Comparison of ENCODE assay signal across 29 mouse cellular contexts in genomic region chr10:18337725-18338124, GRCm38 (mm10). TPM values are rescaled to one million over a fixed set of nuclear protein-coding genes. Genes with fewer than 3 reads are reported as not detected.
DNase-seq lines count a peak whose midpoint lies in the region; ATAC-seq and TF ChIP-seq lines count a peak whose summit lies in the region.
"Had no signal": no experiment of that assay in that cellular context is flagged by ENCODE, and none has a peak within 500 bp of the region (broad histone marks: within the 10 kb centered on the region; RNA-seq: fewer than 3 reads in every experiment).

No protein-coding gene starts in this region.

- no peaks in the 10 kb centered on the region for H3K9me3 ChIP-seq in forebrain, postnatal 0 days (ENCODE audit: low read length)
- H3K9me3 ChIP-seq: embryonic facial prominence, embryonic 12.5 days; embryonic facial prominence, embryonic 15.5 days; forebrain, embryonic 12.5 days; forebrain, embryonic 15.5 days; G1E; heart, embryonic 15.5 days; hindbrain, embryonic 10.5 days; hindbrain, embryonic 13.5 days; intestine, embryonic 15.5 days had no signal

- ATAC-seq in forebrain, postnatal 0 days, result no peak
- ATAC-seq: forebrain, embryonic 15.5 days; hindbrain, embryonic 16.5 days; intestine, embryonic 15.5 days had no signal

- H3K4me3 ChIP-seq in liver, adult 2 months (ENCODE audit: insufficient read depth, low read depth, low read length), result no peak overlapping the region
- no peak overlapping the region for H3K4me3 ChIP-seq in forebrain, postnatal 0 days (ENCODE audit: low read depth, low read length)
- H3K4me3 ChIP-seq: embryonic facial prominence, embryonic 12.5 days; embryonic facial prominence, embryonic 15.5 days; forebrain, embryonic 12.5 days; forebrain, embryonic 15.5 days; heart, embryonic 15.5 days; hindbrain, embryonic 10.5 days; hindbrain, embryonic 13.5 days; intestine, embryonic 15.5 days had no signal

- TF ChIP-seq CTCF in liver, adult 2 months (IDR thresholded peaks at IDR 0.05; ENCODE audit: low read depth, low read length), result no peak
- no peak for TF ChIP-seq CTCF in forebrain, postnatal 0 days (IDR thresholded peaks at IDR 0.05; ENCODE audit: low read depth)

- no peaks in the 10 kb centered on the region; the same call in 1 of the 2 replicates for H3K79me2 ChIP-seq in liver, adult 2 months (ENCODE audit: control insufficient read depth, insufficient read depth, low read length)

- H3K27ac ChIP-seq in liver, adult 2 months (replicated peaks; ENCODE audit: insufficient read depth, low read depth, low read length), result peak overlapping the region; percentile 34; the same call in 1 of the 2 replicates
- H3K27ac ChIP-seq in forebrain, postnatal 0 days (ENCODE audit: low read depth, low read length), result no peak overlapping the region
- H3K27ac ChIP-seq: embryonic facial prominence, embryonic 12.5 days; embryonic facial prominence, embryonic 15.5 days; forebrain, embryonic 12.5 days; forebrain, embryonic 15.5 days; heart, embryonic 15.5 days; hindbrain, embryonic 10.5 days; hindbrain, embryonic 13.5 days; intestine, embryonic 15.5 days had no signal

- no peaks in the 10 kb centered on the region for H3K4me1 ChIP-seq in liver, adult 2 months (ENCODE audit: control insufficient read depth, insufficient read depth, low read length)
- no peaks in the 10 kb centered on the region for H3K4me1 ChIP-seq in forebrain, postnatal 0 days (ENCODE audit: insufficient read depth)
- H3K4me1 ChIP-seq: embryonic facial prominence, embryonic 15.5 days; forebrain, embryonic 15.5 days; heart, embryonic 15.5 days; intestine, embryonic 15.5 days had no signal

- WGBS in liver, adult 2 months, result 52% methylated on average over 5 of the region's 5 CpGs
- 91% methylated on average over 5 of the region's 5 CpGs for WGBS in forebrain, postnatal 0 days

- no peaks in the 10 kb centered on the region for H3K36me3 ChIP-seq in liver, adult 2 months (ENCODE audit: control insufficient read depth, insufficient read depth, low read length)
- no peaks in the 10 kb centered on the region for H3K36me3 ChIP-seq in forebrain, postnatal 0 days (ENCODE audit: insufficient read depth)
- H3K36me3 ChIP-seq: embryonic facial prominence, embryonic 12.5 days; embryonic facial prominence, embryonic 15.5 days; forebrain, embryonic 12.5 days; forebrain, embryonic 15.5 days; G1E; heart, embryonic 15.5 days; hindbrain, embryonic 13.5 days; intestine, embryonic 15.5 days had no signal

- no peak overlapping the region for H3K9ac ChIP-seq in liver, adult 2 months (ENCODE audit: low read depth, low read length)
- H3K9ac ChIP-seq in forebrain, postnatal 0 days, result no peak overlapping the region
- H3K9ac ChIP-seq: embryonic facial prominence, embryonic 12.5 days; embryonic facial prominence, embryonic 15.5 days; forebrain, embryonic 12.5 days; forebrain, embryonic 15.5 days; heart, embryonic 15.5 days; hindbrain, embryonic 13.5 days; intestine, embryonic 15.5 days had no signal

- TF ChIP-seq POLR2A in liver, adult 2 months (IDR thresholded peaks at IDR 0.05; ENCODE audit: extremely low read depth, insufficient read depth, low read length), result no peak

- no peaks in the 10 kb centered on the region for H3K27me3 ChIP-seq in liver, adult 2 months (ENCODE audit: control insufficient read depth, insufficient read depth, low read length)
- H3K27me3 ChIP-seq in forebrain, postnatal 0 days (ENCODE audit: insufficient read depth, low read length), result no peaks in the 10 kb centered on the region
- H3K27me3 ChIP-seq: CH12.LX; embryonic facial prominence, embryonic 12.5 days; embryonic facial prominence, embryonic 15.5 days; forebrain, embryonic 12.5 days; forebrain, embryonic 15.5 days; heart, embryonic 15.5 days; hindbrain, embryonic 13.5 days; intestine, embryonic 15.5 days had no signal

- peak; percentile 18 to 25 for DNase-seq in adrenal gland, postnatal 36 days
- no peak for DNase-seq in adrenal gland, postnatal 14 days
- DNase-seq in liver, adult 2 months (ENCODE audit: extremely low read depth, low read depth, low spot score), result peak; percentile 66
- no peak for DNase-seq in liver
- DNase-seq in Muller cell, postnatal 12 days (ENCODE audit: inconsistent ontology term), result peak; percentile 62
- DNase-seq in forebrain, postnatal 0 days, result no peak
- DNase-seq: B cell, adult 2 months; cerebellum, adult 11 months; cerebellum, adult 2 months; cerebellum, adult 9-11 months; cerebellum, postnatal 25 days; gastrocnemius, postnatal 10 days; gastrocnemius, postnatal 36 days; heart, adult 11 months; heart, postnatal 10 days; heart, postnatal 36 days; kidney, adult 18-20 months had no signal

- H3K4me2 ChIP-seq in forebrain, postnatal 0 days (ENCODE audit: low read depth), result no peak overlapping the region
- H3K4me2 ChIP-seq: embryonic facial prominence, embryonic 12.5 days; embryonic facial prominence, embryonic 15.5 days; forebrain, embryonic 12.5 days; forebrain, embryonic 15.5 days; heart, embryonic 11.5 days; heart, embryonic 15.5 days; hindbrain, embryonic 13.5 days; intestine, embryonic 15.5 days had no signal

RNA-seq across cellular contexts. Expression of gene Nhsl1, which starts 18.9 kb away (rescaled TPM):
- total RNA-seq in adrenal gland, postnatal 36 days (2021), result 1 to 10 TPM; 4.0 to 4.3 TPM
- 6.5 and 6.6 TPM in 2 replicates for total RNA-seq in adrenal gland, postnatal 14 days (2021)
- 2.8 and 5.0 TPM in 2 replicates for total RNA-seq in liver, adult 2 months (2014; rRNA removed)
- 1.5 and 2.6 TPM in 2 replicates for polyA plus RNA-seq in liver, adult 2 months (2012; rRNA removed)
- 12.2 and 22.0 TPM in 2 replicates for total RNA-seq in forebrain, postnatal 0 days (2014; rRNA removed)
- 8.0 and 8.9 TPM in 2 replicates for polyA plus RNA-seq in forebrain, postnatal 0 days (2015; fragmentation: Nextera tagmentation; extraction: Ambion mirVana)
- polyA plus RNA-seq: G1E had no signal

Comparison
In these comparisons a context has a peak if more than half of its experiments do, and no peak if none do; other contexts are left out.
1. DNase-seq: peak in adrenal gland, postnatal 36 days (2 of 2), liver, adult 2 months (single experiment) and Muller cell, postnatal 12 days (single experiment); none in adrenal gland, postnatal 14 days (single experiment), liver (single experiment) and forebrain, postnatal 0 days (single experiment).